Mouse (Mus musculus): ENCODE measurements around the gene Klf9. TPM values are rescaled to one million over a fixed set of nuclear protein-coding genes. Genes with fewer than 3 reads are reported as not detected.

The Klf9 gene
- total RNA-seq, 1 experiment from 2014 or later, result 19.9 TPM

DNA sequence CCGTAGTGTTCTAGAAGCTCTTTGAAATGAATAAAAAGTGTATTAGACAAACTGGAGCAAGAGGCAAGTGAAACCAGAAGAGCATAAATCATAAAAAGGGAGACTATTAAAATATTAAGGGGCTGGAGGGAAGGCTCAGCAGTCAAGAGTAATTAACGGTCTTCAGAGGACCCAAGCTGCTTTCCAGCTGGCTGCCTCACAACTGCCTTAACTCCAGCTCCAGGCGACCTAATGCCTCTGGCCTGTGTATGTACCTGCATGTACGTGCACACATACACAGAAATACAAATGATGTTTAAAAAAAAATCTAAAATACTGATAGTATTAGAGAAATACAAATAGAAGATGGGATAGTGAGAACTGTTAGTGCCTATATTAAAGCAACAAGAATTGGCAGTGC lies 43.0 kb downstream of the Klf9 start:
- no peak for ATAC-seq (replicated peaks in 1 of 2; ENCODE audit: insufficient read depth in 1 of 2, low FRiP score in 2 of 2, low TSS enrichment in 1 of 2, low read depth in 1 of 2, poor library complexity in 2 of 2, severe bottlenecking in 2 of 2)

DNA sequence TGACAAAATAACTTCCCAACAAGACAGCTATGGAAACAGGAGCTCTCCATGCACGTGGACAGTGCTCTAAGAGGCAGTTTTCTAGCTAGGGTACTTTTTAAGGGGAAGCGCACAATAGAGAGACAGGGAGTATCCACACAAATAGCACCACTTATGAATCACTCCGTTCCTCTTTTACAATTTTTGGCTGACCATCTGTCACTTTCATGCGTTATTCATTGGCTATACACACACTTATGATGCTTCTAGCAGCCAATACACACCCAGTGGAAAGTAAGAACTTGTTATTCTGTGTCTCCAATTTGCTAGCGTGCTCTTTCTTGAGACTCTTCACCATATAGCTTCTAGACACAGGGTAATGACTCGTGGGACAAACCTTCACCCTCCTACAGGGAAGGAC lies 46.7 kb downstream of the Klf9 start:
- no peak for ATAC-seq (replicated peaks in 1 of 2; ENCODE audit: insufficient read depth in 1 of 2, low FRiP score in 2 of 2, low TSS enrichment in 1 of 2, low read depth in 1 of 2, poor library complexity in 2 of 2, severe bottlenecking in 2 of 2)

DNA sequence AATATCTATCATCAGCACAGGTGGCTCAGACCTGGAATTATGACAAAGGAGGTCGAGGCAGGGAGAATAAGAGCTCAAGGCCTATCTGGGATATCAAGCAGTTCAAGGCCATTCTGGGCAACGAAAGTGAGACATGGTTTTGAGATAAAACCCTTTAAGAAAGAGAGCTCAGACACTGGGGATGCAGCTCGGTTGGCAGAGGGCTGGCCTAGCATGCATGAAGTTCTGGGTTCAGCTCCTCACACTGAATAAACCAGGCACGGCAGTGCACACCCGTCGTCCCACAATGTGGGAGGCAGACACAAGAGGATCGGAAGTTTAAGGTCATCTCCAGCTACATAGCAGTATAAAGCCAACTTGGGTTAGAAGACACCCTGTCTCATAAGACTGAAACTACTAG lies 48.0 kb downstream of the Klf9 start:
- no peak for ATAC-seq (replicated peaks in 1 of 2; ENCODE audit: insufficient read depth in 1 of 2, low FRiP score in 2 of 2, low TSS enrichment in 1 of 2, low read depth in 1 of 2, poor library complexity in 2 of 2, severe bottlenecking in 2 of 2)

GRCm38 (mm10) chr19:23189744-23190143 lies 48.7 kb downstream of the Klf9 start:
- no peak for ATAC-seq (replicated peaks in 1 of 2; ENCODE audit: insufficient read depth in 1 of 2, low FRiP score in 2 of 2, low TSS enrichment in 1 of 2, low read depth in 1 of 2, poor library complexity in 2 of 2, severe bottlenecking in 2 of 2)

DNA sequence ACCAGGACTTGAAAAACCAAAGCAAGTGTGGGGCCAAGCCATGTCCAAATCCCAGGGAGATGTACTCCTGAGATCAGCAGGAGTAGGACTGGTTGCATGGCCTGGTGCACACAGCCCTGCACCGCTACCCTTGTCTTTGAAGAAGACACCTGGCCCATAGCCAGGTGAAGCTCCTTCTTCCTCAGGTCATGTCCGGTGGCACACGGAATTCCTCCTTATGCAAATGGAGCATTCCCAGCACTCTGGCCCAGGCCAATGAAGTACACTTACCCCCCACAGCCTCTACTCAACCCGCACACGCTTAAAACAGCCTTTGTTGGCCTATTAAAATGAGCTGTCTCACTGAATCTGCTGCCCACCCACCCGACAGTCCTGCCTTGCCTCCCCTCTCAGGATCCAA lies 50.5 kb downstream of the Klf9 start:
- ATAC-seq (replicated peaks in 1 of 2; ENCODE audit: insufficient read depth in 1 of 2, low FRiP score in 2 of 2, low TSS enrichment in 1 of 2, low read depth in 1 of 2, poor library complexity in 2 of 2, severe bottlenecking in 2 of 2), result no peak

DNA sequence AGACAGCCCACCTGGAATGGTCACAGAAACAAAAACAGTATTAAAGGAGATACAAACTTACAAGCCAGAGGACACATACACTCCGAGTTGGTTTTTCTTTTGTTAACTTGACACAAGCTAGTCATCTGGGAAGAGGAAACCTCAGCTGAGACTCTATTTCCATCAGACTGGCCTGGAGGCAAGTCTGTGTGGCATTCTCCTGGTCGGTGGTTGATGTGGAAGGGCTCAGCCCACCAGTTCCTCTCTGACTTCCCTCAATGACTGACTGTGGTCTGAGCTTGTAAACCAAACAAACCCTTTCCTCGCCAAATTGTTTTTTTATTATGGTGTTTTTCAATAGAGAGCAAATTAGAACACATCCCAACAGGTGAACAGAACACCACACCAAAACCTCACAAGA lies 52.0 kb downstream of the Klf9 start:
- ATAC-seq (replicated peaks in 1 of 2; ENCODE audit: insufficient read depth in 1 of 2, low FRiP score in 2 of 2, low TSS enrichment in 1 of 2, low read depth in 1 of 2, poor library complexity in 2 of 2, severe bottlenecking in 2 of 2), result peak; percentile 71 to 86

GRCm38 (mm10) chr19:23202106-23202505 lies 61.1 kb downstream of the Klf9 start:
- no peak for ATAC-seq (replicated peaks in 1 of 2; ENCODE audit: insufficient read depth in 1 of 2, low FRiP score in 2 of 2, low TSS enrichment in 1 of 2, low read depth in 1 of 2, poor library complexity in 2 of 2, severe bottlenecking in 2 of 2)

GRCm38 (mm10) chr19:23203505-23204053 lies 62.6 kb downstream of the Klf9 start:
- ATAC-seq (replicated peaks in 1 of 2; ENCODE audit: insufficient read depth in 1 of 2, low FRiP score in 2 of 2, low TSS enrichment in 1 of 2, low read depth in 1 of 2, poor library complexity in 2 of 2, severe bottlenecking in 2 of 2), result no peak

GRCm38 (mm10) chr19:23211325-23211724 lies 70.3 kb downstream of the Klf9 start:
- ATAC-seq (replicated peaks in 1 of 2; ENCODE audit: insufficient read depth in 1 of 2, low FRiP score in 2 of 2, low TSS enrichment in 1 of 2, low read depth in 1 of 2, poor library complexity in 2 of 2, severe bottlenecking in 2 of 2), result no peak

- no peak for ATAC-seq (replicated peaks in 1 of 2; ENCODE audit: insufficient read depth in 1 of 2, low FRiP score in 2 of 2, low TSS enrichment in 1 of 2, low read depth in 1 of 2, poor library complexity in 2 of 2, severe bottlenecking in 2 of 2)
These were observed 73.3 kb downstream of the Klf9 start for GRCm38 (mm10) chr19:23214326-23214725.

Other genes starting within 250 kb of the Klf9 start
- 94.2 and 97.5 TPM in 2 replicates for gene Smc5, start 132.7 kb downstream of the Klf9 start, total RNA-seq (2017)